Comparison of ENCODE assay signal across 9 mouse cellular contexts in genomic region chr16:8864223-8864631, GRCm38 (mm10). TPM values are rescaled to one million over a fixed set of nuclear protein-coding genes. Genes with fewer than 3 reads are reported as not detected.
DNase-seq lines count a peak whose midpoint lies in the region; TF ChIP-seq lines count a peak whose summit lies in the region.
"Had no signal": no experiment of that assay in that cellular context is flagged by ENCODE, and none has a peak within 500 bp of the region (broad histone marks: within the 10 kb centered on the region; RNA-seq: fewer than 3 reads in every experiment).

No protein-coding gene starts in this region.

- peaks cover 12% of the 10 kb centered on the region for H3K4me1 ChIP-seq in brown adipose tissue, adult 24 weeks (ENCODE audit: control insufficient read depth, insufficient read depth, insufficient read length, low read length)

- H3K27ac ChIP-seq in layer of hippocampus, adult 2 months: peak overlapping the region; percentile 74
- peak overlapping the region; percentile 66 for H3K27ac ChIP-seq in brown adipose tissue, adult 24 weeks (replicated peaks; ENCODE audit: low read depth, low read length)

- intact Hi-C loops in heart, postnatal 10 days (cut with DNase I): loop anchor here (10.0 kb wide), 1 partner anchor 449 kb away; no protein-coding TSS in a partner anchor

- peak overlapping the region; percentile 29; the same call in 1 of the 2 replicates for H3K4me3 ChIP-seq in layer of hippocampus, adult 2 months
- peak overlapping the region; percentile 39 for H3K4me3 ChIP-seq in brown adipose tissue, adult 24 weeks (ENCODE audit: insufficient read depth, low read depth, low read length)

- TF ChIP-seq CTCF in layer of hippocampus, adult 2 months (conservative IDR thresholded peaks at IDR 0.05): no peak

- no peak for DNase-seq in layer of hippocampus, adult 2 months (ENCODE audit: low spot score in 2 of 2)
- no peak for DNase-seq in layer of hippocampus, adult 11-12 months (ENCODE audit: low spot score)
- DNase-seq in heart, postnatal 10 days: peak; percentile 48 to 62
- peak; percentile 40 to 45 for DNase-seq in lung, postnatal 4 days
- no peak for DNase-seq in layer of hippocampus, adult 8-10 months (ENCODE audit: low spot score in 2 of 2)
- DNase-seq in layer of hippocampus, adult 9-11 months: no peak
- no peak for DNase-seq in frontal cortex, postnatal 36 days (ENCODE audit: low spot score in 2 of 2)
- DNase-seq: right cerebral cortex, adult 18-20 months had no signal

RNA-seq across cellular contexts. Expression of gene 1810013L24Rik, which starts 34.3 kb away (rescaled TPM):
- 100 to 1,000 TPM; 103 to 107 TPM for total RNA-seq in layer of hippocampus, adult 2 months (2021)
- 38.2 and 39.8 TPM in 2 replicates for polyA plus RNA-seq in brown adipose tissue, adult 24 weeks (2012; ENCODE audit: insufficient read depth, insufficient read length, missing spikeins)
- 100 to 1,000 TPM; 118 TPM for total RNA-seq in heart, postnatal 10 days (2021)
- total RNA-seq in layer of hippocampus, adult 8-10 months (2022): 100 to 1,000 TPM; 103 to 112 (median 106) TPM

Comparison
In these comparisons a context has a peak if more than half of its experiments do, and no peak if none do; other contexts are left out.
1. DNase-seq: peak in heart, postnatal 10 days (2 of 2) and lung, postnatal 4 days (2 of 2); none in layer of hippocampus, adult 2 months (0 of 2), layer of hippocampus, adult 11-12 months (single experiment), layer of hippocampus, adult 8-10 months (0 of 2), layer of hippocampus, adult 9-11 months (single experiment) and frontal cortex, postnatal 36 days (0 of 2).